Mouse (Mus musculus): Measurements from ENCODE around the gene Psmb1. TPM values are rescaled to one million over a fixed set of nuclear protein-coding genes. Genes with fewer than 3 reads are reported as not detected.

Psmb1 gene
- polyA plus RNA-seq, 1 experiment = not detected

DNA sequence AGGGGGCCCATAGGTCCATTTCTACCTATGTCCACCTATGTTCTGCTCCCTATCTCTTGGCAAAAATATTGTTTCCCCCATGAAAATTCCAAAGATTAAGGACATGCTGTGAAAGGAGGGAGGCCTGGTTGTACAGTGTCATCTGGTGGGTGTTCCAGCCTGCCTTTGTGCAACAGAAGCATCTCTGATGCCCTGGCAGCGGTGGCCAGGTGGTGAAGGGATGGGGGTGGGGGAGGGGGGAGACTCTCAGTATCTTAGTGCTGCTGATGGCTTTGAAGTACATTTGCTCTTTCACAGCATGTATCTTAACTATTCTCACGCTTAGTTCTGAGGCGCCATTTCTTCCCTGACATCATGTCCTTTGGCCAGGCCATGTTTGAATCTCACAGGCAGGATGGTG lies 54.1 kb downstream of the Psmb1 start:
- WGBS = 91% methylated on average over 3 of the region's 3 CpGs
- peaks cover 5% of the 10 kb centered on the region for H3K4me1 ChIP-seq (ENCODE audit: control insufficient read depth, insufficient read depth, low read length)
- TF ChIP-seq CTCF (IDR thresholded peaks at IDR 0.05; ENCODE audit: insufficient read depth, low read depth, low read length) = no peak
- no peak for TF ChIP-seq POLR2A (IDR thresholded peaks at IDR 0.05; ENCODE audit: insufficient read depth, low read depth, low read length)
- no peak overlapping the region for H3K27ac ChIP-seq (ENCODE audit: insufficient read depth, low read depth, low read length)
- H3K4me3 ChIP-seq (ENCODE audit: insufficient read depth, low read depth, low read length) = no peak overlapping the region

DNA sequence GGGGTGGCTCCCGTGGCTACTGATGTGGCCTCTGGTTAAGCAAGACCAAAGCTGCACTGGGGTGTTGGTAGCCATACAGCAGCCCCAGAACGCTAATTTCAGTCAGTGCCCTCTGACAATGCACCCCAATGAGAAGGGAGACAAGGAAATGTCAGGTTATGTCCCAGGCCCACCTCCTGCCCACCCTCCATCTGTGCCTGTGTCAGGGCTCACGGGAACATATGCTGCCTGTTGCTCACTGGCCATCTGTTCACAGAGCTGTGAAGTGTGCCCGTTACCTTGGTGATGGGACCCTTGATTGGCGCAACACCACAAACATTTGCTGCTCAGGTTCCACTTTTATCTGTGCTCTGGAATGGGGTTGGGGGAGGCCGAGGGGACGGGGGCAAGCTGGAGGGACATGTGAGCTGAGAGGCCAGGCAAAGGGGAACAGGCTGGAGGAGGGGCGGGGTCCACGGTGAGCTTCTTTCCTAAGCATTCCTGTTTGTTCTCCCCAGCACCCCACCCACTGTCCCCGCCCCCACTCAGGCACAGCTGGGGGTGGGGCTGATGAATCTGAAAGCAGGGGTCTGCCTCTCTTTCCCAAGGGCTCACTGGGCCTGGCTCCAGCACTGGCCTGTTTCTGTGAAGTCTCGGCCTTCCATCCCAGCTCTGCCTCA lies 59.0 kb downstream of the Psmb1 start:
- Histone ChIP-seq H3K27ac (ENCODE audit: insufficient read depth, low read depth, low read length) (no peak overlapping the region), H3K4me1 (ENCODE audit: control insufficient read depth, insufficient read depth, low read length) (peaks cover 7% of the 10 kb centered on the region), H3K4me3 (ENCODE audit: insufficient read depth, low read depth, low read length) (no peak overlapping the region)
- TF ChIP-seq POLR2A (IDR thresholded peaks at IDR 0.05; ENCODE audit: insufficient read depth, low read depth, low read length) = no peak
- no peak for TF ChIP-seq CTCF (IDR thresholded peaks at IDR 0.05; ENCODE audit: insufficient read depth, low read depth, low read length)
- WGBS = 16% methylated on average over 11 of the region's 11 CpGs

DNA sequence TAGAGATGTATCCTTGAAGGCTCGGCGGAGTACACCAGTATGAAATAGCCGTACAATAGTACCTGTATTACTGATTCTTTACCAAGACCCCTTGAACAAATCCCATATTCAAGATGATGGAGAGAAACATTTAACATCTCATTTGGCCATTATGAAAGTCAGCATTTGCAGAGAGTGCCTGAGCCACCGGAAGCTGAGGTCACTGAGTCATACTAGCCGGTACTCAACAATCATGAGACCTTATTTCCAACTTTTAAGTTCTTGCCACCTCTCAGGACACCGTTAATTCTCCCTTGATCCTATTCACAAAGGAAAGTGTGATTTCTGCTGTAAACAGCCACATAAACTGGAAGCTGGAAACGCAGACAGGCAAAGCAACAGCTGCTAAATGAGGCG lies 59.5 kb downstream of the Psmb1 start:
- TF ChIP-seq POLR2A (IDR thresholded peaks at IDR 0.05; ENCODE audit: insufficient read depth, low read depth, low read length) = no peak
- TF ChIP-seq CTCF (IDR thresholded peaks at IDR 0.05; ENCODE audit: insufficient read depth, low read depth, low read length) = no peak
- no peak overlapping the region for H3K4me3 ChIP-seq (ENCODE audit: insufficient read depth, low read depth, low read length)
- 64% methylated on average over 8 of the region's 8 CpGs for WGBS
- peaks cover 7% of the 10 kb centered on the region for H3K4me1 ChIP-seq (ENCODE audit: control insufficient read depth, insufficient read depth, low read length)
- no peak overlapping the region for H3K27ac ChIP-seq (ENCODE audit: insufficient read depth, low read depth, low read length)

DNA sequence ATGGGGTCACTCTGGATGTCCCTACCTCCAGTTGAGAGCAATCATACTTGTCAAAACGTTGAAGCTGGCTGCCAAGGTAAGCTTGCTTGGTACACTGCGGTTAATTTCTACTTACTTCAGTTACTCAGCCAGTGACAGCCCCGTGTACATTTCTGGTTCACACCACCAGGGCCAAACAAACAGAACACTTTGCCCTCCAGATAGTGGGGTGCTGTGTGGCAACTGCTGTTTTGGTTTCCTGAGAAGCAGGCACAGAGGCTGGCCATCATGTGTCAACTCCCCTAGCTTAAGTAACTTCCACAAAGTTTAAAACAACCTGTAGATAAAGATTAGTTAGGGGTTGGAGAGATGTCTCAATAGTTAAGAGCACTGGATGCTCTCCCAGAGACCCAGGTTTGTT lies 64.8 kb downstream of the Psmb1 start:
- no peak overlapping the region for H3K27ac ChIP-seq (ENCODE audit: insufficient read depth, low read depth, low read length)
- H3K4me1 ChIP-seq (ENCODE audit: control insufficient read depth, insufficient read depth, low read length) = no peaks in the 10 kb centered on the region
- TF ChIP-seq POLR2A (IDR thresholded peaks at IDR 0.05; ENCODE audit: insufficient read depth, low read depth, low read length) (no peak), CTCF (IDR thresholded peaks at IDR 0.05; ENCODE audit: insufficient read depth, low read depth, low read length) (no peak)
- no peak overlapping the region for H3K4me3 ChIP-seq (ENCODE audit: insufficient read depth, low read depth, low read length)
- WGBS = 83% methylated on average over 3 of the region's 3 CpGs

DNA sequence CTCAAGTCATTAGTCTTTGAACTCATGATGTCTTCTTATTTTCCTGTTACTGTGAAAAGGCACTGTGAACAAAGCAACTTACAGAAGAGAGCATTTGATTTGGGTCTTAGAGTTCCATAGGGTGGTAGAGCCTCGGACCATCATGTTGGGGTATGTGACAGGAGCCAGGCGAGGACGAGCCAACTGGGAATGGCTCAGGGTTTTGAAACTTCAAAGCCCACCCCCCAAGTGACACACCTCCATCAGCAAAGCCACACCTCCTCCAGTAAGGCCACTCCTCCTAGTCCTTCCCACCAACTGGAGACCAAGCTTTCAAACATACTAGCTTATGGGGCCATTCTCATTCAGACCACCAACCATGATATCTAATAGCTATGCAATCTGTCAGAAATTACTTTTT lies 67.5 kb downstream of the Psmb1 start:
- WGBS = 85% methylated on average over 3 of the region's 3 CpGs
- Histone ChIP-seq H3K4me3 (ENCODE audit: insufficient read depth, low read depth, low read length) (no peak overlapping the region), H3K27ac (ENCODE audit: insufficient read depth, low read depth, low read length) (no peak overlapping the region), H3K4me1 (ENCODE audit: control insufficient read depth, insufficient read depth, low read length) (no peaks in the 10 kb centered on the region)
- TF ChIP-seq CTCF (IDR thresholded peaks at IDR 0.05; ENCODE audit: insufficient read depth, low read depth, low read length) (no peak), POLR2A (IDR thresholded peaks at IDR 0.05; ENCODE audit: insufficient read depth, low read depth, low read length) (no peak)

DNA sequence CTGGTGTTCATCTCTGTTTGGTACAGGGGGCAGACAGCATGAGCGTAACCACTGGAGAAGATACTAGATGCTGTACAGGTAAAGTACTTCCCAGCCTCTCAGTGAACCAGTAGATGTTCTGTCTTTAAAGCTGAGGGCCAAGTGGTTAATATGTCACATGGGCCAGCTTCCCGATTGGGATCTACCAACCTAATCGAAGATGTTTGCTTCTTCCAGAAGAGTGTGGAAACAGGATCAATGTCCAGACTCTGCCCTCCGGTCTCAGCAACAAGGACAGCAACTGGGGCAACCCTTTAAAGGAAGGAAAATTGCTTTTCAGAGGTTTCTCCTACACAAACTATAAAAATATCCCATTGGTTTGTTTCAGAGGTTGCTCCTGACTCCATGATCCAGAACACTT lies 68.0 kb downstream of the Psmb1 start:
- TF ChIP-seq POLR2A (IDR thresholded peaks at IDR 0.05; ENCODE audit: insufficient read depth, low read depth, low read length) (no peak), CTCF (IDR thresholded peaks at IDR 0.05; ENCODE audit: insufficient read depth, low read depth, low read length) (no peak)
- Histone ChIP-seq H3K27ac (ENCODE audit: insufficient read depth, low read depth, low read length) (no peak overlapping the region), H3K4me1 (ENCODE audit: control insufficient read depth, insufficient read depth, low read length) (no peaks in the 10 kb centered on the region), H3K4me3 (ENCODE audit: insufficient read depth, low read depth, low read length) (no peak overlapping the region)
- WGBS = 98% methylated on average over 4 of the region's 4 CpGs

DNA sequence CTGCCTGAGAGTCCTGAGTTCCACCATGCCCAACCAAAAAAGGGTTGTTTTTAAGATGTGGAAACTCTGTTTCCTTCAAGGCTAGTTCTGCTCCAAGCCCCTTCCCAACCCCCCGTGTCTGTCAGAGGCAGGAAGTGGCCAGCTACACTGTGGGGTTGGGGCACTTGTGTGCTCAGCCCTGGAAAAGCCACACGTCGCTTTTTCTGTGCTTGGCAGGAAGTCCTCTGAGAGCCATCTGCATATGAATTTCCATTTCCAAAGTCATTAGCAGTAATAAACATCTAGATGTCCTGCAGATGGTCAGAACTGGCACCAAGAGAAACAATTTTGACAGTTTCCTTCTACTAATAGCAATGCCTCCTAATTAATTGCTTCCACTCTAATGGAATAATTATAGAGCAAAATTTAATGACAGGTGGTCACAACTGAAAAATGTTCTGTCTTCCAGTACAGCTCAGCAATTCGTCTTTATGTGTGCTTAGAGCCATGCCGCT lies 68.5 kb downstream of the Psmb1 start:
- Histone ChIP-seq H3K4me1 (ENCODE audit: control insufficient read depth, insufficient read depth, low read length) (no peaks in the 10 kb centered on the region), H3K4me3 (ENCODE audit: insufficient read depth, low read depth, low read length) (no peak overlapping the region), H3K27ac (ENCODE audit: insufficient read depth, low read depth, low read length) (no peak overlapping the region)
- TF ChIP-seq CTCF (IDR thresholded peaks at IDR 0.05; ENCODE audit: insufficient read depth, low read depth, low read length) = no peak
- TF ChIP-seq POLR2A (IDR thresholded peaks at IDR 0.05; ENCODE audit: insufficient read depth, low read depth, low read length) = no peak
- 59% methylated on average over 5 of the region's 5 CpGs for WGBS

DNA sequence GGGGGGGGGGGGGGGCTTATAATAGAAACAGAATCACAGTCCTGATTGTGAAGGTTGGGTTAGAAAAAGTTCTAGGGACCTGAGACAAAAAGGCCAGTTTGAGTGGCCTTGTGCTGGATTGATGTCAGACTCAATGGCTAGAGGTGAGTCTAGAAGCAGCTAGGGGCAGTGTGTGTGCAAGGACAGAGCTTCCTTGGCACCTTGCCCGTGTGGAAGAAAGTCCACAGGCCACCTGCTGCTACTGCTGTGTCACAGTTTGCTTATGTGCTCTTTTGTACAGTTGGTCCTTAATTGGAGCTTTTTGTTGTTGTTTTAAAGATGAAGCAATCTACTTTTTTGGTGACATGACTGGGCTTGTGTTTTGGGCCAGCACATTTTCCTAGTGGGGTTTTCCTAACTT lies 69.6 kb downstream of the Psmb1 start:
- H3K4me1 ChIP-seq (ENCODE audit: control insufficient read depth, insufficient read depth, low read length) = no peaks in the 10 kb centered on the region
- H3K27ac ChIP-seq (ENCODE audit: insufficient read depth, low read depth, low read length) = no peak overlapping the region

DNA sequence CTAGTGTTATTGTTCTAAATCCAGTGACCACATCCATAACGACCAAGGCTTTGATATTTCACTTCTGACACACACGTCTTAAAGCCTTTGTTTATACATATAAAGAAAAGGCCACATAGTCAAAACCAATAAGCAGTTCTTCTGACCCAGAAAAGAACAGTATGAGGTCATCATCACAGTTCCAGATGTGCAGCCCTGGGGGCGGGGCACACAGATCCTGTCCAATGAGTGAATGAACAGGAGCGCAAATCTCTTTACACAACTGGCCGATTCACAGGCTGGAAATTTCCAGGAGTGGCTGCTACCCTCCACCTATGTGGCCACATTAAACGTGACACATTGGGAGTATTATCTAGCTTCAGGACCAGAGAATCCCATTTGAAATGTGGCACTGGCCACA lies 70.1 kb downstream of the Psmb1 start:
- Histone ChIP-seq H3K27ac (ENCODE audit: insufficient read depth, low read depth, low read length) (no peak overlapping the region), H3K4me3 (ENCODE audit: insufficient read depth, low read depth, low read length) (no peak overlapping the region), H3K4me1 (ENCODE audit: control insufficient read depth, insufficient read depth, low read length) (no peaks in the 10 kb centered on the region)
- WGBS = 77% methylated on average over 6 of the region's 6 CpGs
- no peak for TF ChIP-seq CTCF (IDR thresholded peaks at IDR 0.05; ENCODE audit: insufficient read depth, low read depth, low read length)
- no peak for TF ChIP-seq POLR2A (IDR thresholded peaks at IDR 0.05; ENCODE audit: insufficient read depth, low read depth, low read length)

More for the DNA sequence above, 69.6 kb downstream of the Psmb1 start:
- H3K4me3 ChIP-seq (ENCODE audit: insufficient read depth, low read depth, low read length) = no peak overlapping the region
- 41% methylated on average over 1 of the region's 1 CpGs for WGBS
- no peak for TF ChIP-seq CTCF (IDR thresholded peaks at IDR 0.05; ENCODE audit: insufficient read depth, low read depth, low read length)

DNA sequence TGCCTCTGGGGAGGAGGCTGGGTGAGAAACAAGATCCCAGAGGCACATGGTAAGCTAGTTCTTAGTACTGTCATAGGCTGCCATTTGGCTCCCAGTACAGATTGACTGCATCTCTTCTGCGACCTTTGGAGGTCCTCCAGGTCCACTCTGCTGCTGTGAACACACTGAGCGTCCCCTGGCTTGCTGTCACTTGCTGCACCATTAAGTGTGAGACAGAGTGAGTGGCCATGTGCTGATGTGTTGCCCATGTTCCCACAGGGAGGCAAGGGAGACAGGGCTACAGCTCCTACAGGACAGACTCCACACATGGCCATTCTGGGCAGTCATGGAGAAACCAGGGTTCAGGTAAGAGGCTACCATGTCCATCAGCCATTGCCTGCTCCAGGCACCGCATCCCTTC lies 73.6 kb downstream of the Psmb1 start:
- Histone ChIP-seq H3K27ac (ENCODE audit: insufficient read depth, low read depth, low read length) (no peak overlapping the region), H3K4me3 (ENCODE audit: insufficient read depth, low read depth, low read length) (no peak overlapping the region), H3K4me1 (ENCODE audit: control insufficient read depth, insufficient read depth, low read length) (no peaks in the 10 kb centered on the region)
- 97% methylated on average over 3 of the region's 3 CpGs for WGBS
- TF ChIP-seq POLR2A (IDR thresholded peaks at IDR 0.05; ENCODE audit: insufficient read depth, low read depth, low read length) (no peak), CTCF (IDR thresholded peaks at IDR 0.05; ENCODE audit: insufficient read depth, low read depth, low read length) (no peak)

Other genes with a start within 250 kb of the Psmb1 start
- gene Dll1, start 122.9 kb downstream of the Psmb1 start, polyA plus RNA-seq (2012; ENCODE audit: insufficient read depth, insufficient read length, low replicate concordance, missing spikeins) = not detected in 2 replicates
- not detected in 2 replicates for gene Fam120b, start 103.5 kb downstream of the Psmb1 start, polyA plus RNA-seq (2012; ENCODE audit: insufficient read depth, insufficient read length, low replicate concordance, missing spikeins)
- 474 TPM in 1 of 2 replicates, not detected in the other for gene Tbp, start 137 bp upstream of the Psmb1 start, polyA plus RNA-seq (2012; ENCODE audit: insufficient read depth, insufficient read length, low replicate concordance, missing spikeins)
- not detected in 2 replicates for gene Pdcd2, start 27.6 kb upstream of the Psmb1 start, polyA plus RNA-seq (2012; ENCODE audit: insufficient read depth, insufficient read length, low replicate concordance, missing spikeins)
- gene Prdm9, start 64.6 kb upstream of the Psmb1 start, polyA plus RNA-seq (2012; ENCODE audit: insufficient read depth, insufficient read length, low replicate concordance, missing spikeins) = not detected in 2 replicates
- 235 TPM in 1 of 2 replicates, not detected in the other for gene Chd1, start 205.2 kb upstream of the Psmb1 start, polyA plus RNA-seq (2012; ENCODE audit: insufficient read depth, insufficient read length, low replicate concordance, missing spikeins)